Mouse (Mus musculus): ENCODE data around the gene Zswim4. TPM values are rescaled to one million over a fixed set of nuclear protein-coding genes. Genes with fewer than 3 reads are reported as not detected.

Zswim4 gene
- polyA plus RNA-seq, 1 experiment: 8.9 TPM

DNA sequence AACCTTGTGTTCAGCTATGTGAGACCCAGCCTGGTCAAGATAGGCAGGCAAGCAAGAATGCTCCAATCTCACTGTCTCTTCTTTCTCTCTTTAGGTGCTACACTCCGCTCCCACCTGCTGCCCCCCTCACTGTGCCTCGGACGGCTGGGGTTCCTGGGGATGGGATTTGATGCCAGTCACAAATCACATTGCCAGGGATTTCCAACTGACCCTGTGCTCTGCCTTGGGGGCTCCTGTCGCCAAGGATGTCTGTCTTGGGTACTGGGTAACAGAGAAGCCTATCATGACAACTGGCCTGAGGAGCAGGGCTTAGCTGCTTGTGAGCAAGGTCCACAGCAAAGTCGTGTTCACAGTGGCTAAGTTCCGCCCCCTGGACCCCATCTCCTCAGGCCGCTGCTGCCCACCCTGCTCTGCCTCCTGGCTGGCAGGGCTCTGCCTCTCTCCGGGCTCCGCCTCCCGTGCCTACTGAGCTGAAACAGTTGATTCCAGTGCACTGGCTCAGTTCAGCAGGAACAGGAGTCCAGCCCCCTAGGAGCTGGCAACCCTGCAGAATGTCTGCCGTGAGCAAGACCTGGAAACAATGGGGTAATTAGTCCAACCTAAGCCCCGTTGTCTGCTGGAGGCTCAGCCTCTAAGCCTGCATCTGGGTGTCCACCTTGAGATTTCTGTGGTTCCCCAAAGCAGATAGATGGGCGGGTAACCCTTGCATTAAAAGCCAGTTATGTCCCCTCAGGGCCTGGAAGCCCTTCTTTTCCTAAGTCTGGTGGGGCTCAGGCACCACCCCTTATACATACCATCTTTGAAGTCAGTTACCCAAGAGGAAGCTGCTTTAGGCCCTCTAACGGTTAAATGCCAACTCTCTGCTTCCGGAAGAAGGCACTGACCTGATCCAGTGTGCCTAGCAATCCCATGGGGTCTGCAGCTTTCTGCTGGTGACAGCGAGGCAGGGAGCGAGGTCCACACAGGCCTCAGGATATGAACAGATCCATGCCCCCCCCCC, 28.2 kb downstream of the Zswim4 start:
- TF ChIP-seq GATA1 (IDR thresholded peaks at IDR 0.05; ENCODE audit: low read length): no peak

DNA sequence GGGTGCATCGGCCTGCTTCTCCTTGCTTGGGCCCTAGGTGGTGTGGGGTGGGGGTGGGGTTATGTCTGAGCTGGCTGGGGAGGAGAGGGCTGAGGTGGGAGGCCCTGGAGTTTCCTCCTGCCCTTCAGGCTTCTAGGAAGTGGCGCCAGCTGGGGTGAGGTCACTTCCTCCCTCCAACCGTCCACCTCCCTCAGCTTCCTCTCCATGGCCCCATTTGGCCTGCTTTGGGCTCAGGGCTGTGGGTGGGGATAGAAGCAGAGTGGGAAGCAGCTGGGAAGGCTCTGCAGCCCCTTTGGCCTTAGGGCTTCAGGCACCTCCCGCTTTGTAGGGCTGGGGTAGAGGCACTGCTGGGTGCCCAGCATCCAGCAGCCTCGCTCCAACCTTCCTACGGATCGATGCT, 29.0 kb downstream of the Zswim4 start:
- TF ChIP-seq GATA1 (IDR thresholded peaks at IDR 0.05; ENCODE audit: low read length): no peak

DNA sequence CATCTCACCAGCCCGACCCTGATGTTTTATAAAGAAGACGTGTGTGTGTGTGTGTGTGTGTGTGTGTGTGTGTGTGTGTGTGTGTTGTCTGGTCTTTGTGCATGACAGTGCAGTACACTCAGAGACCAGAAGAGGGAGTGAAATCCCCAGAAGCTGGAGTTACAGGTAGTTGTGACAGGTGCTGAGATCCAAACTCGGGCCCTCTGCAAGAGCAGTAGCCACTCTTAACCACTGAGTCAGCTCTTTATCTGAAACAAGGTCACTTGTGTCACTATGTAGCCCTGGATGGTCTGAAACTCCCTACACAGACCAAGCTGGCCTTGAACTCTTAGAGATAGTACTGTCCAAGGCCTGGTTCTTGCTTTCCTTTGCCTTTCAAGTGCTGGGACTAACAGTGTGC, 30.2 kb downstream of the Zswim4 start:
- no peak for TF ChIP-seq GATA1 (IDR thresholded peaks at IDR 0.05; ENCODE audit: low read length)

DNA sequence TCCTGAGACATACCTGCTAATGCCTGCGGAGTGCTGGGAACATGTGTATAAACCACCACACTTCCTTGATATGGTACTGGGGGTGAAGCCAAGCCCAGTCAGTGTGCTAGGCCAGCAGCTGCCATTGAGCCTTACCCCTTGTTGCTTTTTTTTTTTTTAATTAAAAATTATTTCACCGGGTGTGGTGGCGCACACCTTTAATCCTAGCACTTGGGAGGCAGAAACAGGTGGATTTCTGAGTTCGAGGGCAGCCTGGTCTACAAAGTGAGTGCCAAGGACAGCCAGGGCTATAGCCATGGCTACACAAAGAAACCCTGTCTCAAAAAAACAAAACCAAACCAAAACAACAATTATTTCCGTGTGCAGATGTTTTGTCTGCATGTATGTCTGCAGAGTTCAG, 31.8 kb downstream of the Zswim4 start:
- no peak for TF ChIP-seq GATA1 (IDR thresholded peaks at IDR 0.05; ENCODE audit: low read length)

DNA sequence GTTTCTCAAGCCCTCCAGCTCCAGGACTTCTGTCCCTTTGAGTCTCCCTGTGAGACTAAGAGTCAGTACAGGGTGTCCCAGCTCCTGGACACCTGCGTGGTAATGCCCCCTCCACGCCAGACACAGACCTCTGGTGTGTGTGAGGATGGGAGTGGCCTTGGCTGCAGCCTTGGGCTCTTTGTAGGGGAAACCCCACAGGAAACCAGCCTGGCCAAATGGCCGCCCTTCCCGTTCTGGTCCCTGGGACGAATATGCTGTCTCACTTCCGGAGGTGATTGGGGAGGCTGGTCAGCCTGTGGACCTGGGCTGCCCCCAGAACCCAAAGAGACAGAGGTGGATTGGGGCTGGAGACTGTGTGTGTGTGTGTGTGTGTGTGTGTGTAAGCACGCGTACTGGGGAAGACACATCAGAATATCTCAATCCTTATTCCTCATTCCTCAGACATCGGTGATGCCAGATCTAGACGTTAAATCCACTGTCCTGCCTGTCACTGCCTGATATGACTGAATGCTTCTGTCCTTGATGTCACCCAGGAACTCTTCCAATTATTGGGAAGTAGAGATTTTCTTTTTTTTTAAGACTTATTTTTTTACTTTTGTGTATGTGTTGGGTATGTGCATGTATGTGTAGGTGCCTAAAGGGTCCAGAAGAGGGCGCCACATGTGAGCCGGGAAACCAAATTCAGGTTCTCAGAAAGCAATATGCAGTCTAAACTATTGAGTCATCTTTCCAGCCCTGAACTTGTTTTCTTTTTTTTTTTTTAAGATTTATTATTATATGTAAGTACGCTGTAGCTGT, 32.7 kb downstream of the Zswim4 start:
- no peak for TF ChIP-seq GATA1 (IDR thresholded peaks at IDR 0.05; ENCODE audit: low read length)

DNA sequence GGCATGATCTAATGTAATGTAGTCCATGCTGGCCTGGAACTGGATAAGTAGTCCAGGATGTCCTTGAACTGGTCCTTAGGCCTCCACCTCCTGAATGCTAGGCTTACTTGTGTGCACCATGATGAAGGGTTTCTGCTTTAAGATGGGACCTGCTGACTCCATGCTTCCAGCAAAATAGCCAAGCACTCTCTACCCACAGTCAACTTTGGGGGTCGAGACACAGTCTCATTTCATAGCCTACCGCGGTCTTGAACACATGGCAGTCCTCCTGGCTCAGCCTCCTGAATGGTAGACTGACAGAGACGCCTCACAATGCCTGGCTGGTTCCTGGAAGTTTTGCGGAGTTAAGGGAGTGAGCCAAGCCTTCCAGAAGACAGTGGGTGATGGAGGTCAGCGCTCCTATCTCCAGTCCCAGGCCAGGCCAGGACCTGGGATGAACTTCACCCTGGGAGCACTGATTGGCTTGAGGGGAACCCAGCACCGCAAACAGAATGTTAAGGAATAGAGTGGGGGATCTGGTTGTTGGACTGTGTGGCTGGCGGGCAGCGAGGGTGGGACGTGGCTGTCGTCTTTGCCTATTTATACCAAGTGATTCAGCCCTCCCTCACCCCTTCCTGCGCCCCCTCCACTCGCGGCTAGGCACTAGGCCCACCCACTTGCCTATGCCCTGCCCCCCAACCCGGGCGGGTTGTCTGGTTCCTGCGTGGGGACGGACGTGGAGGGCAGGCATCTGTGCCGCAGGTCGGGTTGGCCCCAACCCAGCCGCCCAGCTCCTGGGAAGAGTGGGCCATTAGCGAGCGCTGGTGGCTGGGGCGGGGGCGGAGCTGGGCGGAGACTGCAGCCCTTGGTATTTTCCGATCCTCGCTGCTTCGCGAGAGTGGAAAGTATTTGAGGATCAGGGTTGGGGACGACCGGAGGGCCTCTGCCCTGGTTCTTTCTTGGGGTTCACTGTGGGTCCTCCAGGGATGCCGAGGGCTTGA, 33.6 kb downstream of the Zswim4 start:
- TF ChIP-seq GATA1 (IDR thresholded peaks at IDR 0.05; ENCODE audit: low read length): no peak

DNA sequence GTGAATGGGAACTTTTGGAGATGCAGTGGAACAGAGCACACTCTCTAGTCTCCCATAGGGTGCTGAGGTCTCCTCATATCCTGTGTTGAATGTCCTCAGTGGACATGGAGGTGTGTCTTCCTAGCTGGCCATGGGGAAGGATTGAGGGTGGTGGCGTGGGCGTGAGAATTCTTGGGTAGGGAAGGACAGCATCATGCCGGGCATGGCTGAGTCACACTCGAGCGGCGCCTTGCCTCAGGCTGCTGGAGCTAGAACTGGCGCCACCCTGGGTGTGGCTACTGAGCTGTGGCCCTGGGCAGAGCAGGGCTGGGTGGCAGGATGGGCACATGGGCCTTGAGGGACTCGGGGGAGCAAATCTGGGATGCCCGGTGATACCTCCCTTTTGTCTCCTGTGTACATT, 34.4 kb downstream of the Zswim4 start:
- no peak for TF ChIP-seq GATA1 (IDR thresholded peaks at IDR 0.05; ENCODE audit: low read length)

DNA sequence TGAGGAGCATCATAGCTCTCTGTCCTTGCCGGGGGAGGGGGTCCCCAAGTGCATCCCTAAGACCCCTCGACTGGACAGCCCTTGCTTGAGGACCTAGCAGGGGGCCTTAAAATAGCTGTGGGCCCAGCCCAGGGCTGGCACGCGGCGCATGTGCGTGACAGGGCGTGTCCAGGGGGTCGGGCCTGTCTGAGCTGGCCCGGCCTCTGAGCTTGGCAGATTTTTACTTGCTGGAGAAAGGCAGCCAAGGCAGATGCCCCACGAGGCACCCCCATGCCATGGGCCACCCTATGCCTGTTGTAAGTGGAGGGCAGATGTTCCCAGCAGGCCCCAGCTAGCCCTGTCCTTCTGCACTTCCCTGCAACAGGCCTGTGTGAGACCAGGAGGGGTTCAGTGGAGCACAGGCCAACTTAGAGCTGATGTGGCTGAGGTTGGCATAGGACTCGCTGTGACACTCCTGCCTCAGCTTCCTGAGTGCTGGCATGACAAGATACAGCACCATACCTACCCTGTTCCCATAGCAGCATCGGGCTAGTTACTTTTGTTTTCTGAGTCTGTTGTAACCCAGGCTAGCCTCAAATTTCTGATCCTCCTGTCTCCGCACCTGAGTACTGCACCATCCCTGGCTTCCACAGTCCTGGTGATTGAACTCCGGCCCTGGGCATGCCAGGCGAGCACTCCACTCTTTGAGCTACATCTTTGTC, 35.2 kb downstream of the Zswim4 start:
- no peak for TF ChIP-seq GATA1 (IDR thresholded peaks at IDR 0.05; ENCODE audit: low read length)

DNA sequence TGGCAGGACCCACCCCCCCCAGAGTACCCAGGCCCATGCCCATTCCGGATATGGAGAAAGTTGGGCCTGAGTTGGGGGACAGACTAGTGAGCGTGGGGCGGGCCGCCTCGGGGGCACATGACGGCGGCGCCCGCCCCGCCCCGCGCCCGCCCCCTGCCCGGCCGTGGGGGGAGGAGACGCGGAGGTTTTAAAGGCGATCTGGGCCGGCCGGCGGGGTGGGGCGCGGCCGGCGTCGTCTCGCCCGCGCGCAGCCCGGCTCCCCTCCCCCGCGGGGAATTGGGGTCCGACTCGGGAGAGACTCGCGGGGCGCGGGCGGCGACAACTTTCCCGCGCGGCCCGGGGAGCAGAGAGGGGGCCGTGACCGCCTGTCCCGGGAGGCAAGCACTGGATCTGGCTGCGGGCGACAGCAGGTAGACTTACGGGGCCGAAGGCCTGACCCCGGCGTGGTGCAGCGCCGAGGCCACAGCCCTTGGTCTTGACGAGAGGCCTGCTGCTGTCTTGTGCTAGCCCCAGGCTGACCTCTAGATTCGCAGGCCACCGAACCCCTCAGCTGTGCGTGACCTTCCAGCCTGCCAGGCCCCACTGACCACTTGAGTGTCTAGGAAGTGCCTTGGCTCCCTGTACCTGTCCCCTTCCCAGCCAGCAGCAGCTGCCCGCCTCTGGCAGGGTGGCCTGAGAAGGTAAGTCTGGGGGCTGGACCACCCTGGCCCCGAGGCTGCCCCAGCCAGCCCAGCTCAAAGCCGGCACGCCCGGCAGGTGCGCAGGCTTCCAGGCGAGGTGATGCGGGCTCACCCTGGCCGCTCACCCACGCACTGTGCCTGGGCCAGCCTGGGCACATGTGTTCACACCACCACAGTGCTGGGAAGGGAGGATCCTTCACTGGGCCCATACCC, 36.0 kb downstream of the Zswim4 start:
- TF ChIP-seq GATA1 (IDR thresholded peaks at IDR 0.05; ENCODE audit: low read length): no peak

DNA sequence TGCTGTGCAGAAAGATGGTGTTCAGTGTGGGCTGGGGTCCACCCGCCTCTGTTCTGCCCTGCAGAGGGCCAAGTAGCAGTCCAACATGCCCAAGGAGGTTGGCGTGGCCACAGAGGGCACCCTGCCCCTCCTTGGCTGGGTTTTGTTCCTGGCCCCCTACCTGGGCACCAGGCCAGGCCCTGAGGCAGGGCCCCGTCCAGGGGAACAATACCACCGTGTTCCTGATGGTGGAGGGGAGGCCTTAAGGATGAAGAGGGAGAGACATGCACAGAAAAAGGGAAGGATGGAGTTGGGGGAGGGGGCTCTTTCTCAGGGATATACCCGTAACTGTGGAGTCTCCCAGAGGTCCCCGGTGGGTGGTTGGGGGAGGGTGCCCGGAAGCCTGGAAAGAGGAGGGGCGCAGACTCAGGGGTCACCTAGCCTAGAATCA, 36.7 kb downstream of the Zswim4 start:
- no peak for TF ChIP-seq GATA1 (IDR thresholded peaks at IDR 0.05; ENCODE audit: low read length)

DNA sequence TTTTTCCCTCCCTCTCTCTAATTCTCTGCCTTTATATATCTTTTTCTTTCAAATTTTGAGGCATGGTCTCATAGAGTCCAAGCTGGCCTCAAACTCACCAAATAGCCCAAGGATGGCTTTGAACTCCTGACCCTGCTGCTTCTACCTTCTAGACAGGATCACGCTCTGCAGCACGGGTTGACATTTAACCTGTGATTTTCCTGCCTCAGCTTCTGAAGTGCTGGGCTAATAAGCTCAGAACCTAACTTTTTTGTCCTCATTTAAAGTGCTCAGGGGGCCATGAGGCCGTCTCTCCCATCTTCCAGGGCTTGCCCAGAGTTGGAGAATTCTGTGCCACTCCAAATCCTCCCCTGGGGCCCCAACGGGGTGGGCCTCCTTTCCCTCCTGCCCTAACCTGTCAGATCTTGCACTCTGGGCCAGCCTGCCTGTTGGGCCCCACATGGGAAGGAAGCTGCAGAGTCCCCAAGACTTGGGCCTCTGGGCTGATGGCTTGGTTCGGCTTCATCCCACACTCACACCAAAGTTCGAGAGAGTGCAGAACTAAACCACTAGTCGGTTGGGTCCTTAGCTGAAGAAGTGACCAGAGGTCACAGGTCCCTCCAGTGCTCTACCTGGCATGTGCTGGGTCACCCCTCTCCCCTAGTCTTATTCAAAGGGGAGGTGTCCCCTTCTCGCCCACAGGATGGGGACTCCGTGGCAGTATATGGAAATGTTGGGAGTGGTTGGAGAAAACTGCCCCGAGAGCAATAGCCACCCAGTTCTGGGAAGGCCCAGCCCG, 37.3 kb downstream of the Zswim4 start:
- TF ChIP-seq GATA1 (IDR thresholded peaks at IDR 0.05; ENCODE audit: low read length): no peak

DNA sequence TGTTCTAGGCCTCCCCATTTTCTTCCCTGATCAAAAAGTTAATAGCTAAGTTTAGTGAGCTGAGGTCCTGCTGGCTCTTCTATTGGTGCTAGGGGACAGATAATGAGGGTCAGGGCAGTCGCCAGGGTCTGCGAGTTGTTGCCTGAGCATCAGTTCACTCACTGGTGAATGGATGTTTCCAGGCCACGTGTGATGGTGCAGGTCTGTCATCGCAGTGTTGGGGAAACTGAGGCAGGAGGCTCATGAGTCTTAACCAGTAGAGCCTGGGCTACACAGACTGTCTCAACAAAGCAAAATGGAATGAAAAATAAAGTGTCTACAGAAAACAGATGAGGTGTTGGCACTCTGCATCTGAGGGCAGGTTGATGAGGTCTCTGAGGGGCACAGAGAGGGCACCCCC, 38.0 kb downstream of the Zswim4 start:
- TF ChIP-seq GATA1 (IDR thresholded peaks at IDR 0.05; ENCODE audit: low read length): no peak
